ENCODE assay signal across 18 mouse cellular contexts in genomic region chr8:70194191-70194590, GRCm38 (mm10). TPM values are rescaled to one million over a fixed set of nuclear protein-coding genes. Genes with fewer than 3 reads are reported as not detected.
DNase-seq lines count a peak whose midpoint lies in the region; TF ChIP-seq lines count a peak whose summit lies in the region.
"Had no signal": no experiment of that assay in that cellular context is flagged by ENCODE, and none has a peak within 500 bp of the region (broad histone marks: within the 10 kb centered on the region; RNA-seq: fewer than 3 reads in every experiment).

No protein-coding gene starts in this region.

- H3K27me3 ChIP-seq in liver, adult 2 months (ENCODE audit: control insufficient read depth, insufficient read depth, low read length), result no peaks in the 10 kb centered on the region
- H3K27me3 ChIP-seq: embryonic facial prominence, embryonic 13.5 days; heart, embryonic 12.5 days; hindbrain, embryonic 13.5 days had no signal

- H3K4me1 ChIP-seq in liver, adult 2 months (ENCODE audit: control insufficient read depth, insufficient read depth, low read length), result peaks cover 44% of the 10 kb centered on the region
- H3K4me1 ChIP-seq: embryonic facial prominence, embryonic 13.5 days had no signal

- no peak overlapping the region for H3K4me3 ChIP-seq in gastrocnemius, adult 2 months
- H3K4me3 ChIP-seq in liver, adult 2 months (ENCODE audit: insufficient read depth, low read depth, low read length), result no peak overlapping the region
- H3K4me3 ChIP-seq: embryonic facial prominence, embryonic 13.5 days; forebrain, embryonic 12.5 days; heart, embryonic 12.5 days; hindbrain, embryonic 13.5 days had no signal

- no peak for TF ChIP-seq POLR2A in liver, adult 2 months (IDR thresholded peaks at IDR 0.05; ENCODE audit: extremely low read depth, insufficient read depth, low read length)

- WGBS in liver, adult 2 months, result 58% methylated on average over 3 of the region's 3 CpGs

- H3K36me3 ChIP-seq in liver, adult 2 months (ENCODE audit: control insufficient read depth, insufficient read depth, low read length), result peaks cover 18% of the 10 kb centered on the region; the same call in 1 of the 2 replicates
- H3K36me3 ChIP-seq: forebrain, embryonic 12.5 days had no signal

- TF ChIP-seq CTCF in gastrocnemius, adult 2 months (IDR thresholded peaks at IDR 0.05), result no peak
- TF ChIP-seq CTCF in liver, adult 2 months (IDR thresholded peaks at IDR 0.05; ENCODE audit: low read depth, low read length), result no peak

- intact Hi-C loops in gastrocnemius, adult 2 months (cut with DNase I), result no loop called here
- intact Hi-C loops in heart, postnatal 25 days (cut with DNase I), result no loop called here

- DNase-seq in gastrocnemius, adult 2 months, result no peak
- DNase-seq in gastrocnemius, adult 8-10 months (ENCODE audit: low spot score in 2 of 2), result no peak
- peak; percentile 92 for DNase-seq in liver, adult 2 months (ENCODE audit: extremely low read depth, low read depth, low spot score)
- no peak for DNase-seq in liver
- DNase-seq in ovary, postnatal 36 days (ENCODE audit: low spot score), result peak; percentile 4
- no peak for DNase-seq in ovary, postnatal 10 days (ENCODE audit: low spot score)
- DNase-seq in heart, postnatal 25 days (ENCODE audit: low spot score), result no peak
- DNase-seq: cerebellum, adult 18-20 months; cerebellum, adult 9-11 months; cerebellum, postnatal 36 days; gastrocnemius, postnatal 25 days; heart, postnatal 36 days had no signal

- H3K27ac ChIP-seq in gastrocnemius, adult 2 months, result peak overlapping the region; percentile 55
- peak overlapping the region; percentile 81 for H3K27ac ChIP-seq in liver, adult 2 months (replicated peaks; ENCODE audit: insufficient read depth, low read depth, low read length)
- H3K27ac ChIP-seq: embryonic facial prominence, embryonic 13.5 days; forebrain, embryonic 12.5 days; hindbrain, embryonic 13.5 days; hindbrain, postnatal 0 days had no signal

- H3K9ac ChIP-seq in liver, adult 2 months (ENCODE audit: low read depth, low read length), result no peak overlapping the region
- H3K9ac ChIP-seq: embryonic facial prominence, embryonic 13.5 days; forebrain, embryonic 12.5 days; heart, embryonic 12.5 days; hindbrain, embryonic 13.5 days had no signal

- H3K79me2 ChIP-seq in liver, adult 2 months (ENCODE audit: control insufficient read depth, insufficient read depth, low read length), result peaks cover 25% of the 10 kb centered on the region; the same call in 1 of the 2 replicates

RNA-seq across cellular contexts. Expression of gene Slc25a42, which starts 17.9 kb away (rescaled TPM):
- total RNA-seq in gastrocnemius, adult 2 months (2021), result 10 to 100 TPM; 27.5 to 33.3 TPM
- total RNA-seq in gastrocnemius, adult 8-10 months (2022), result 10 to 100 TPM; 27.4 to 34.4 (median 31.1) TPM
- total RNA-seq in liver, adult 2 months (2014; rRNA removed), result 31.4 and 48.5 TPM in 2 replicates
- 96.9 and 117 TPM in 2 replicates for polyA plus RNA-seq in liver, adult 2 months (2012; rRNA removed)
- total RNA-seq in heart, postnatal 25 days (2021), result 10 to 100 TPM; 48.1 to 48.4 TPM

RNA-seq across cellular contexts. Expression of gene Tmem161a, which starts 22.0 kb away (rescaled TPM):
- total RNA-seq in gastrocnemius, adult 2 months (2021), result 10 to 100 TPM; 81.1 to 86.2 TPM
- 10 to 100 TPM; 77.0 to 87.6 (median 85.9) TPM for total RNA-seq in gastrocnemius, adult 8-10 months (2022)
- 18.3 and 20.4 TPM in 2 replicates for total RNA-seq in liver, adult 2 months (2014; rRNA removed)
- 40.4 and 60.4 TPM in 2 replicates for polyA plus RNA-seq in liver, adult 2 months (2012; rRNA removed)
- 10 to 100 TPM; 93.0 to 98.1 TPM for total RNA-seq in heart, postnatal 25 days (2021)

RNA-seq across cellular contexts. Expression of gene Sugp2, which starts 39.8 kb away (rescaled TPM):
- total RNA-seq in gastrocnemius, adult 2 months (2021), result 10 to 100 TPM; 41.8 to 50.7 TPM
- total RNA-seq in gastrocnemius, adult 8-10 months (2022), result 10 to 100 TPM; 41.1 to 50.5 (median 42.9) TPM
- 5.3 and 7.0 TPM in 2 replicates for total RNA-seq in liver, adult 2 months (2014; rRNA removed)
- 9.7 and 12.4 TPM in 2 replicates for polyA plus RNA-seq in liver, adult 2 months (2012; rRNA removed)
- 10 to 100 TPM; 38.9 to 41.5 TPM for total RNA-seq in heart, postnatal 25 days (2021)

RNA-seq across cellular contexts. Expression of gene Armc6, which starts 40.1 kb away (rescaled TPM):
- total RNA-seq in gastrocnemius, adult 2 months (2021), result 1 to 10 TPM; 7.6 to 9.7 TPM
- total RNA-seq in gastrocnemius, adult 8-10 months (2022), result 1 to 10 TPM; 5.5 to 8.7 (median 7.6) TPM
- 4.4 and 6.2 TPM in 2 replicates for total RNA-seq in liver, adult 2 months (2014; rRNA removed)
- polyA plus RNA-seq in liver, adult 2 months (2012; rRNA removed), result 9.6 and 11.6 TPM in 2 replicates
- total RNA-seq in heart, postnatal 25 days (2021), result 1 to 10 TPM; 7.6 to 8.0 TPM

RNA-seq across cellular contexts. Expression of gene Mef2b, which starts 54.7 kb away (rescaled TPM):
- under 1 TPM; 0.31 to 0.56 TPM for total RNA-seq in gastrocnemius, adult 2 months (2021)
- total RNA-seq in gastrocnemius, adult 8-10 months (2022), result under 1 TPM in 3 of 4 experiments, not detected in 1; 0.32 to 0.36 (median 0.34) TPM
- total RNA-seq in liver, adult 2 months (2014; rRNA removed), result 0.09 and 0.34 TPM in 2 replicates
- polyA plus RNA-seq in liver, adult 2 months (2012; rRNA removed), result not detected in 2 replicates
- total RNA-seq in heart, postnatal 25 days (2021), result under 1 TPM in 1 of 2 experiments, not detected in 1; 0.31 TPM
- total RNA-seq: granulocyte monocyte progenitor cell, adult 5-6 weeks had no signal
- polyA plus RNA-seq: heart, embryonic 12.5 days had no signal

Comparison
In these comparisons a context has a peak if more than half of its experiments do, and no peak if none do; other contexts are left out.
1. DNase-seq: peak in liver, adult 2 months (single experiment) and ovary, postnatal 36 days (single experiment); none in gastrocnemius, adult 2 months (single experiment), gastrocnemius, adult 8-10 months (0 of 2), liver (single experiment), ovary, postnatal 10 days (single experiment) and heart, postnatal 25 days (single experiment).